Mouse (Mus musculus) thymus, adult 2 months (tissue): ENCODE results near the gene Sprr2d. TPM values are rescaled to one million over a fixed set of nuclear protein-coding genes. Genes with fewer than 3 reads are reported as not detected.

ENCODE experiments used
- DNase-seq: peaks from one replicate; pipeline ENCODE4 v3.0.0; 2021
- H3K27ac ChIP-seq: fragments of 200-500 bp; 2 replicates; pipeline ENCODE4 v1.5.1; 2012; ENCODE audit warnings: low read length, control low read depth; ENCODE audit not compliant: control insufficient read depth, insufficient read depth
- H3K27me3 ChIP-seq: fragments of 200-500 bp; 2 replicates; pipeline ENCODE4 v1.6.1; 2012; ENCODE audit warnings: mild to moderate bottlenecking, low read length, moderate library complexity, mixed read lengths; ENCODE audit not compliant: control insufficient read depth, insufficient read depth
- H3K36me3 ChIP-seq: fragments of 200-500 bp; 2 replicates; pipeline ENCODE4 v1.6.1; 2012; ENCODE audit warnings: mild to moderate bottlenecking, low read length, moderate library complexity; ENCODE audit not compliant: control insufficient read depth, insufficient read depth
- H3K4me1 ChIP-seq: fragments of 200-500 bp; replicated peaks from 2 replicates; pipeline ENCODE4 v1.6.1; 2012; ENCODE audit warnings: low read length; ENCODE audit not compliant: control insufficient read depth, insufficient read depth
- H3K4me3 ChIP-seq: fragments of 200-500 bp; 2 replicates; pipeline ENCODE4 v1.5.1; 2012; ENCODE audit warnings: mild to moderate bottlenecking, low read length, control low read depth, moderate library complexity; ENCODE audit not compliant: control insufficient read depth, insufficient read depth
- CTCF ChIP-seq: fragments of 200-500 bp; IDR thresholded peaks from 2 replicates; pipeline ENCODE4 v1.5.1; 2012; ENCODE audit warnings: mild to moderate bottlenecking, control low read depth, low read length, moderate library complexity, borderline replicate concordance; ENCODE audit not compliant: control insufficient read depth, poor library complexity, insufficient read depth; ENCODE audit errors: extremely low read depth
- POLR2A ChIP-seq: fragments of 200-500 bp; IDR thresholded peaks from 2 replicates; pipeline ENCODE4 v1.6.1; 2012; ENCODE audit warnings: mild to moderate bottlenecking, low read length, control low read depth, moderate library complexity; ENCODE audit not compliant: control insufficient read depth, poor library complexity, insufficient read depth; ENCODE audit errors: extremely low read depth
- WGBS: fragments of 180-500 bp; shearing (Covaris S2); methylation state at CpG from one replicate; pipeline ENCODE4 v1.1.7; 2018; 5-methylcytosine and 5-hydroxymethylcytosine counted together
- polyA plus RNA-seq: library from polyadenylated mRNA; depleted of rRNA; stranded (reverse); fragments of >200 nt; gene quantifications from 2 replicates; pipeline ENCODE4 v1.2.3, GENCODE M21; 2012; rRNA removed

Sprr2d gene
- polyA plus RNA-seq, 1 experiment, result 2.9 TPM

GRCm38 (mm10) chr3:92364887-92365286 is 25.9 kb downstream of the Sprr2d start, which contains the start of gene Sprr2f:
Sprr2f (plus strand) TSS chr3:92365187.
- no peaks in the 10 kb centered on the region for H3K4me1 ChIP-seq
- H3K4me3 ChIP-seq, result no peak within 1 kb of the TSS
- H3K36me3 ChIP-seq, result no peaks in the 10 kb centered on the region
- no peak within 1 kb of the TSS for H3K27ac ChIP-seq
- no peaks in the 10 kb centered on the region for H3K27me3 ChIP-seq
- TF ChIP-seq POLR2A (no peak), CTCF (no peak)
- WGBS, result 77% methylated on average over 3 of the region's 3 CpGs
- DNase-seq, result no peak

GRCm38 (mm10) chr3:92373613-92374012 is 34.7 kb downstream of the Sprr2d start:
- Histone ChIP-seq H3K4me1 (no peaks in the 10 kb centered on the region), H3K4me3 (no peak overlapping the region), H3K27ac (no peak overlapping the region), H3K36me3 (no peaks in the 10 kb centered on the region), H3K27me3 (no peaks in the 10 kb centered on the region)
- no peak for DNase-seq
- WGBS, result 67% methylated on average over 2 of the region's 2 CpGs
- no peak for TF ChIP-seq CTCF
- TF ChIP-seq POLR2A, result no peak

- H3K36me3 ChIP-seq, result no peaks in the 10 kb centered on the region
- no peak for DNase-seq
- TF ChIP-seq CTCF, result no peak
- no peak for TF ChIP-seq POLR2A
- 90% methylated on average over 1 of the region's 1 CpGs for WGBS
- H3K27ac ChIP-seq, result no peak within 1 kb of the TSS
- no peaks in the 10 kb centered on the region for H3K27me3 ChIP-seq
- no peak within 1 kb of the TSS for H3K4me3 ChIP-seq
- no peaks in the 10 kb centered on the region for H3K4me1 ChIP-seq
These were observed 46.4 kb downstream of the Sprr2d start, which contains the start of gene Sprr2h for GRCm38 (mm10) chr3:92385385-92385784. Sprr2h (plus strand) TSS chr3:92385685.

Other genes with a start within 250 kb of the Sprr2d start
- 0.14 TPM in 1 of 2 replicates, not detected in the other for gene Prr9, start 215.2 kb upstream of the Sprr2d start, polyA plus RNA-seq
- gene Lelp1, start 196.4 kb upstream of the Sprr2d start, polyA plus RNA-seq, result 0.27 TPM in 1 of 2 replicates, not detected in the other
- 1.3 and 1.5 TPM in 2 replicates for gene Sprr2a1, start 123.3 kb upstream of the Sprr2d start, polyA plus RNA-seq
- gene Sprr2a2, start 123.2 kb upstream of the Sprr2d start, polyA plus RNA-seq, result 294 and 400 TPM in 2 replicates
- 7.0 and 8.8 TPM in 2 replicates for gene Sprr2a3, start 53.7 kb upstream of the Sprr2d start, polyA plus RNA-seq
- gene Sprr2b, start 22.5 kb upstream of the Sprr2d start, polyA plus RNA-seq, result 0.42 and 0.51 TPM in 2 replicates
- gene Sprr2e, start 13.0 kb downstream of the Sprr2d start, polyA plus RNA-seq, result 0.32 and 1.4 TPM in 2 replicates
- gene Sprr2f, start 26.0 kb downstream of the Sprr2d start, polyA plus RNA-seq, result 0.52 and 0.93 TPM in 2 replicates
- 0.15 TPM in 1 of 2 replicates, not detected in the other for gene Sprr2h, start 46.5 kb downstream of the Sprr2d start, polyA plus RNA-seq
- 1.8 TPM in 2 replicates for gene Sprr2i, start 68.9 kb downstream of the Sprr2d start, polyA plus RNA-seq
- gene Sprr2j-ps, start 78.9 kb downstream of the Sprr2d start, polyA plus RNA-seq, result 0.22 and 0.34 TPM in 2 replicates
- gene Gm9774, start 90.3 kb downstream of the Sprr2d start, polyA plus RNA-seq, result 9.9 and 12.4 TPM in 2 replicates
- gene Sprr2k, start 93.4 kb downstream of the Sprr2d start, polyA plus RNA-seq, result not detected in 2 replicates
- gene Sprr1b, start 99.6 kb downstream of the Sprr2d start, polyA plus RNA-seq, result 2.2 and 2.5 TPM in 2 replicates
- 0.14 and 0.51 TPM in 2 replicates for gene Sprr3, start 119.6 kb downstream of the Sprr2d start, polyA plus RNA-seq
- gene Sprr1a, start 146.8 kb downstream of the Sprr2d start, polyA plus RNA-seq, result 30.1 and 34.5 TPM in 2 replicates
- not detected in 2 replicates for gene Sprr4, start 161.4 kb downstream of the Sprr2d start, polyA plus RNA-seq
- 0.82 and 1.9 TPM in 2 replicates for gene 2310046K23Rik, start 195.4 kb downstream of the Sprr2d start, polyA plus RNA-seq
- gene Ivl, start 234.6 kb downstream of the Sprr2d start, polyA plus RNA-seq, result 0.26 and 0.28 TPM in 2 replicates
- 0.45 and 1.3 TPM in 2 replicates for gene Smcp, start 249.9 kb downstream of the Sprr2d start, polyA plus RNA-seq